Mouse (Mus musculus) spleen, postnatal 4 days (tissue): ENCODE measurements around the gene Plxna4.
"Not testable (repeated sequence)": the region's sequence is repeated elsewhere in the genome, so short reads cannot be mapped to it uniquely, and the experiment has no call there.

ENCODE experiments used
- DNase-seq, 2 experiments: peaks; one replicate each; pipeline ENCODE4 v3.0.0; 2022; ENCODE audit warnings: low spot score in 2 of 2

The Plxna4 gene

DNA sequence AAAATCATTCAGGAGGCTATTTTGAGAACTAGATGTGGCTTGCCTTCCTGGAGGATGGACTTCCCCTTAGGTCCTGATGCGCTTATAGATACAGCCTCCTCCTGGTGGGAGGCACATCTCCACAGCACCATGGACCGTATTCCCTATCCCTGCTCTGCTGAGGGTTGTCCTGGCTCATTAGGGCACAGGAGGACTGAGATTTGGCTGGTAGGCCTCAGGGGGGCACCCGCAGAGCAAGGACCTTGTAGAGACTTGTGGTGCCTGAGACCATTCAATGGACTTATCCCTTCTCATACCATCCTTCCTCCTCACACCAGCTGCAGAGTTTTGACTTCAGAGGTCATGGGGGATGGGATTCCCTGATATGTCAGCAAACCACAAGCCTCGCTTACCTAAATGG, 47.8 kb downstream of the Plxna4 start:
- DNase-seq = no peak

DNA sequence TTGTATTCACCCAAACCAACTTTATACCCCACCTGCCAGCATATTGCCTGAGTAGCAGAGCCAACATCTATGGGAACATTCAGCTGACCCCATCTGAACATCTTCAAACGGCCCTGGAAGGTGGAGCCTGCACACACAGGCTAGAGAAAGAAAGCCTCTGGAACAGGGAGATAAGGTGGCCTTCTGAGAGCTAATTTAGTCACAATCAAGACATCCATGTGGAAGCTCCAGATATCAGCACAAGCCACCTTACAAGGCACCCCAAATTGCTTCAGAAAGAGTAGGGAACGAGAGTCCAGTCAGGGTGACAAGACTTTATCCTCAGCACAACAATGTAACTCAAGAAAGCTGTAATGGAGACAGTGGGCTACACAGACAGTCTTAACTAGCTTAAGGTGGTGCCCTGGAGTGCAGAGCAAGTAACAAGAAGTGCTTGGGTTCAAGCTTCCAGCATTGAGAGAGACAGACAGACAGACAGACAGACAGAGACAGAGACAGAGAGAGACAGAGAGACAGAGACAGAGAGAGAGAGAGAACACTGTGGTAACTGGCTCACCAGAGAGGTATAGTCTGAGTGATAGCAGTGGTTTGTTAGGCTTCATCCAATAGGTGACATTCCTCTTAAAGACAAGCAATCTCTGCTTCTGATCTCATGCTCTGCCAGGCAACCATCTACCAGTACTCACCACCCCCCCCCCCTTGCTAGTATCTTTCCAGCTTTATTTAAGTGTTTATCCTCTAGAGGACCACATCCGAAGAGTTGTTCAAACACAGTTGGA, 53.8 kb downstream of the Plxna4 start:
- DNase-seq = no peak

DNA sequence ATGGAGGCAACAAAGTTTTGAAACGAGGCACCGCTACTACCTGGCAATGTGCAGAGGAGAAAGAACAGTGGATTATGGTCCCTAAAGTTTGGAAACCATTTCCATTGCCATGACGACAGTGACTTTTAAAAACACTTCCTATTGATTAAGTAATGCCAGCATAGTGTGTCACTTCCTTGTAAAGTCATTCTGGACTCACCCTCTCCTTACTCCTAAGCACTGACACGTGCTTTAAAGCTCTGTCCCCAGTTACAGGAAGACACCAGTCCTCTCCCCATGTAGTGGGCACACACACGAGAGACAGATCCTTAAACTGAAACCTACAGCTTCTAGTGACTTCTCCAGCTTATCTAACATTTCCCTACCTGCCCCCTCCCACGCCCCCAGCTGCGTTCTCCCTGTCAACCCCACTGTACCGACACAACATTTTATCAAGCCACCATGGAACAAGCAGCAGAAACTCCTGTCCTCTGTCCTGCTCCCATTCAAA, 59.9 kb downstream of the Plxna4 start:
- no peak for DNase-seq

DNA sequence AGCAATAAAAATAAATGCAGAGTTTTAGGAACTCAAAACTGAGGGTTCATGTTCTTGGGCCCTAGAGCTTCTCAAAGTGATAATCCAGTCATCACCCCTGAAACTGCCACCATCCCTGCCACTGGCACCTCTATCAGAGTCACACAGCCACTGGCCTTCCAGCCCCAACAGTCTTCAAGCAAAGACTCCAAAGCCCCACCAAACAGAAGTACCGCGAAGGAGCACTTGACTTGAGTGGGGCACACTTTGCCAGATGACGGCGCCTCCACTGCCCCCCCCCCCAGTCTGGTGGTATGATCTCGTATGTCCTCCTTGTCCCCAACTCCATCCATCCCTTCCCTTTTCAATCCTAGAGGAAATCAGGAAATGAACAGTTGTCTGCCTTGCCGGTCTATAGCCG, 60.5 kb downstream of the Plxna4 start:
- no peak for DNase-seq

DNA sequence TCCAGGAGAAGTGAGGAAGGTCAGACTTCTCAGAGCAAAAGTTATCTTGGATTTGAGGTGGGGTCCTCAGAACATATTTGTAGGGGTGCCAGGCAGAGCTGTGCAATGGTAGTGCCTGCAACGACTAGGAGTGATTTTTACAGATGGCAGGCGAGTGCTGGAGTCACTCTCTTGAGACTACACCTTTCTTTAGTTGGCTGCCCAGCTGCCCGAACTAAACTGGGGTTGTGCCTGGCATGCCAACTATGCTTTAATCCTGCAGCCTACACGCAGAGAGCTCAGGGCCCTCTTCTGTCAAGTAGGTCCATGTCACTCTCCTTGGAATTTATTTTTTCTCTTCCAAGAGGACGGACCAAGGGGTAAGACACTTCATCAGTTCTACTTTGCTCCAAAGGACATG, 61.2 kb downstream of the Plxna4 start:
- DNase-seq = no peak

DNA sequence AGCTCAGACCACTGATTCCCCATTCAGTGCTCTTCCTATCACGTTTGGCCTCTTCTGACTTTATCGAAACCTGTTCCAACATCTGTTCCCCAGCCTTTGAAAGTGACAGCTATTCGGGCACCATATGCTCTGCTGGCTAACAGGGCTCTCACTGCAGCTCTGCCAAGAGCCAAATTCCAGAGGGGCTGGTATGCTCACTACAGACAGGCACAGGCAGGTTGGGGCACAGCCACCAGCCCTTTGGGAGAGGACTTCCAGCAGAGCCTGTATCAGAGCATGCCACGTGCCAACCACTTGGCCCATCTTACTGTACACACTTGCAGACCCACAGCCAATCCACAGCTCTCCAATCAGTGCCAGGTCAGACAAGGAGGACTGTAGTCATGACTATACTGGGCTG, 67.9 kb downstream of the Plxna4 start:
- no peak for DNase-seq

DNA sequence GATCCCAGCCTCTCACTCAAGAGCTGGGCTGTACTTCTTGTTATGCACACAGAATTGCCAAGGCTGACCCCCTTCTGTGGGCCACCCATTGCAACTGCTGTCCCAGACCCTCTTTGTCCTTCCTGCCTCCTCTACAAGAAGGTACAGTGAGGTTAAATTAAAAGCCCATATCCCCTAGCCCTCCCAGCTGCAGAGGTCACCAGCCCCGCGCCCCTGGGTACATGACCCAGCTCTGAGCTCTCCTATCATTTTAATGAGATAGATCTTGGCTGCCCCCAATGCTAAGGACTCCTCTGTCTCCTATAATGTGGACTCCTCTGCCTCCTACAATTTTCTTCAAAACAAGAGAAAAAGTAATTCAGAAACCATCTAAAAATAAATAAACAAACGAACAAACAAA, 69.4 kb downstream of the Plxna4 start:
- no peak for DNase-seq

DNA sequence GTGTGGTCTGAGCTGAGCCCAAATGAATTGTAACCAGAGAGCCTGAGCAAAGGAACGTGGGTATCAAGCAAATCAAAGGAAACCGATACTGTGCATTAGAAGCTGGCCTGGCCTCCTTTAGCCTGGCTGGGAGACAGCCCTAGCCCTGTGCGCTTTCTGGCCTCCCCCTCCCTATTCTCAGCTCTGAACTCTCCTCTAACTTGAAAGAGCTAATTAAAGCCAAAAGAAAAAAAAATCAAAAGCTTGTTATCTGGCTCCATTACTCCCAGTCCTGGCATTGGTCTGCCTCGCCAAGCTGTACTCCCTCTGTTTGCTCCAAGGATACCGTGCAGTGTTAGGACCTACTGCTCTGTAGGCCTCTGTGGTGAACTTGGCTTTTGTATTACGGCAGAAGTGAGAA, 73.9 kb downstream of the Plxna4 start:
- DNase-seq = no peak

DNA sequence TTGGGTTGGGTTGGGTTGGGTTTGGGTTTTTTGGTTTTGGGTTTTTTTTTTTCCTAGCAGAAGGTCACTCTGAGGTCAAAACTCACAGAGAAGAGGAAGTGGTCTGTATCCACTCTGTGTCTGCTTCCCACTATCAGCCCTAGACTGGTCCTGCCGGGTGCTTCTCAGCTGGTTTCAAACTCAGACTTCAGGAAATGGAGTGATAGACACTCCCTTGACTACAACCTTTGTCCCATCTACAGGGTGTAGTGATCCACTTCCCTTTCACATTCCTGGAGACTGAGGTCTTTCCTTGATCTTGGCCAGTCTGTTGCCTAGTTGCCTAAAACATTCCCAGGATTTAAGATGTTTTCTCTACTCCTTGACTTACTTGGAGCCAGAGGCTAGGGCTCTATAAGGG, 76.0 kb downstream of the Plxna4 start:
- DNase-seq = no peak

DNA sequence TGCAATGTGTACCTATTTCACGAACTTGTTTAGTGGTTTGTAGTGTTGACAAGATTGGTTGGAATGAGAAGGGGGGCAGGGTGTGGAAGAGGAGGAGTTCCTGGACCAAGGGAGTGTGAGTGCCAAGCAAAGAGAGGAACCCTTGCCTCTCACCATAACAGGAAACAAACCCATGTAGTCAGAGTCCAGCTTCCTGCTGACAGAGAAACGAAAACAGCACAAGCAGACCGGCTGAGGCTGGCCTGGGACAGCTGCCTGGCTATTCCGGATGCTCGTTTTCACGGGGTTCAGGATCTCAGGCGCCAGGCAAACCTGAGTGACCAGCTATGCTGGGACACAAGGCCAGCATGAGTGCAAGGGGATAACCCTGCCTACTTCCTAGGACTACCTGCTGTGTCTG, 77.1 kb downstream of the Plxna4 start:
- no peak for DNase-seq

DNA sequence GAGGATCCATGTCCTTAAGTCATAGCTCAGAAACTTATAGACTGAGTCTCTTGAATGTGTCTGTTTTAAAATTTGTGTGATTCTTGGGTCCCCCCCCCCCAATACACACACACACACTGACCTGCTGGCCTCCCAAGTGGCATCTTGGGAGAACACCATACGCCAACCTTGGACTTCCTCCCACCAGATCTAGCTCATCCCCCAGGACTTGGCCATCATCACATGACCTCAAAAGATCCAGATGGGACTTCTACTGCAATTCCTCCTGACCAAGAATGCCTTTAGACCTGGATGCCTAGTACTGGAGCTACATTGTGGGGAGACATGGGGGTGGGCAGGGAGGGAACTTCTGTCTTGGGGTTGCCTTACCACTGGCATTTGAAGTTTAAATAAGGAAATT, 77.5 kb downstream of the Plxna4 start:
- DNase-seq = no peak

DNA sequence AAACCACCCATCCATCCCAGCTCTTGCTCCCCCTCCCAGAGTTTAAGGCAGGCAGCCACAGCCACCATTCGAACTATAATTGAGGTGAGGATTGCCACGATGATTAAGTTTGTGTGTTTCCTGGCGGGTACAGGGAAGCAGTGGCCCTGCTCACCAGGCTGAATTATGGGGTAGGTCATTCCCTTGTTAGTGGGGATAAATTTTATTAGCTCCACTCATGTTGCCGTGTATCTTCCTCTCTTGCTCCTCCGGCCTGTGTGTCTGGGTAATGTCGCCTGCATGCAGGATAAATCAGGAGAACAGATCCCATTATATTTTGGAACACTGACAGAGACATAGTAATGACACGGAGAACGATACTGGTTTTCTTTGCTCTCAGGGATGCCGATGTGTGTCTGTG, 78.9 kb downstream of the Plxna4 start:
- no peak for DNase-seq

DNA sequence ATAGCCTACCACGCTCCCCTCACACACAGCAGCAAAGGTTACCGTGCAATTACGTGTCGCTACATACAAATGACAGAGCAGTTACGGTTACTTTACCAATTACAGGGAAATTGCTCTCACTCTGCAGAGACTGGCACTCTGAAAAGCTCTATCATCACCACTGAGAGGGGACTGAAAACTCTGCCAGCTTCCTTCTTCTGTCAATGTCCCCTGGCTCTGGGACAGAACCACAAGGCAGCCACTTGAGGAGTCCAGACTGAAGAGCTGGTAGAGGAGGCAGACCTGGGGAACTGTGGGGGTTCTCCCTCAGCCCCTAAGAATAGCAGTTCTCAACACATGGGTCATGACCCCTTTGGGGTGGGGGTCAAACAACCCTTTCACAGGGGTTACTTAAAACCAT, 83.0 kb downstream of the Plxna4 start:
- DNase-seq = no peak

DNA sequence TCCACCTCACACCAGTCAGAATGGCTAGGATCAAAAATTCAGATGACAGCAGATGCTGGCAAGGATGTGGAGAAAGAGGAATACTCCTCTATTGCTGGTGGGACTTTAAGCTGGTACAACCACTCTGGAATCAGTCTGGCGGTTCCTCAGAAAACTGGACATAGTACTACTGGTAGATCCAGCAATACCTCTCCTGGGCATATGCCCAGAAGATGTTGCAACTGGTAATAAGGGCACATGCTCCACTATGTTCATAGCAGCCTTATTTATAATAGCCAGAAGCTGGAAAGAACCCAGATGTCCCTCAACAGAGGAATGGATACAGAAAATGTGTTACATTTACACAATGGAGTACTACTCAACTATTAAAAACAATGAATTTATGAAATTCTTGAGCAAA, 86.8 kb downstream of the Plxna4 start:
- not testable (repeated sequence) for DNase-seq

DNA sequence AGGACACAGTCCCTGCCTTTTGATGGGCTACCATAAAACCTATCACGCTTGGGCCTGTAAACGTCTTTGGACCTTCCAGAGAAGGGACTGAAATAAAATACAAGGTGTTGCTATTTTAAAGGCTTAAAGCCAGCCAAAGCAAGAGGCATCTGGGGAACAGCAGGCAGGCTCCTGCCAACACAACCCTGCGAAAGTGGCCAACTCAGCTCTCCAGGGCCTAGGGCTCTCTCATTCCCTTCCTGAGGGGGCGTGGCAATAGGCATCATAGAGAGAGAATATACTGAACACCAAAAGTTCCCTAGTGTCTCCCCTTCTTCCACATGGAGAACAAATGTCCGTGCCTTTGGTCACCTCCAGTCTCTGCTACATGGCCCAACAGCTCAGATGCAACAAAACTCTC, 89.9 kb downstream of the Plxna4 start:
- DNase-seq = no peak

DNA sequence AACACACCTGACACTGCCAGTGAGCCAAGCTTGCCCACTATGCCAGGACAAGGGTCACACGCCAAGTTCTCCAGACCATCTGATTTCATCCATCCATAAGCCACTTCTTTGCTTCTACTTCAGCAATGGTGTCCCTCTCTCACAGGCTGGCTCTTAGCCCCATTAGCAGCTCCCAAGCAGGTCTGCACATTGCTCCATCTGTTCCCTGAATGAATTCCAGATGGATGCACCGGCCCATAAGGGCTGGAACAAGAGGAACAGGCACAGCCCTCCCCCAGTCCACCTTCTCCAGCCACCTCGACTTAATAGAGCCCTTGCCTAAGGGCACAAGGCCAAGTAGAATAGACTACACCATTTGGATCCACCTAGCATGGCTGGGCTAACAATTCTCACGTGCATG, 91.9 kb downstream of the Plxna4 start:
- DNase-seq = no peak

DNA sequence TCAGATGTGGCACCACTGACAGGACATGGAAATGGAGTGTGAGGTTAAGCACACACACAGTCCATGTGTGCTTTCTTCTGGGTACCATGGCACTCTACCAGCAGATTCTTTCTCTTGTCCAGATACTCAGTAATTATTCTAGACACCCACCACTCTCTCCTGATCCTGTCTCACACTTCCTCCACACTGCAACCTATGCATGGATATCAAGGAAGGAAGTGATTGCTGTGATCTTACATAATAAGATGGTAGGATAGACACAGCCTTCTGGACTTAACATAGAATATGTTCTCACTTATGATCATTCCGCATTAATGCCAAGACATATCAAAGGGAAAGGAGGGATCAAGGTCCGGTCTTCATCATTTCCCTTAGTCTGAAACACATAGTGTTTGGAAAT, 92.5 kb downstream of the Plxna4 start:
- DNase-seq = no peak

DNA sequence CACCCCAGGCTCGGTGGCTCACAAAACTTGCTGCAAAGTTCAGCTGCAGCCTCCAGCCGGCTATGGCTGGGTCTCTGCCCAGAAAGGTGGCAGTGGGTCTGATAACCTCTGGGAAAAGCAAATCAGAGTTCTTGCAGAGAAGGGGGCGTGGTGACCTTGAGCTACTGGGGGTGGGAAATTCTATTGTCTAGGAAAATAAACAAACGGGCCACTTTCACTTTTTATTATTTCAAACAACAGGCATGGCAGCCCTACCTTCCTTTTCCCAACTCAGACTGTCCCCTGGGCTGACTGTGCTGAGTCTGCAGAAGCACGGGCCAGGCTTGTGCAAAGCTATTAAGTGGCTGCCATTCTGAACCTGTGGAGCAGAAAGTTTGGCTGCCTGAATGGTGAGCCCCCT, 94.4 kb downstream of the Plxna4 start:
- no peak for DNase-seq

DNA sequence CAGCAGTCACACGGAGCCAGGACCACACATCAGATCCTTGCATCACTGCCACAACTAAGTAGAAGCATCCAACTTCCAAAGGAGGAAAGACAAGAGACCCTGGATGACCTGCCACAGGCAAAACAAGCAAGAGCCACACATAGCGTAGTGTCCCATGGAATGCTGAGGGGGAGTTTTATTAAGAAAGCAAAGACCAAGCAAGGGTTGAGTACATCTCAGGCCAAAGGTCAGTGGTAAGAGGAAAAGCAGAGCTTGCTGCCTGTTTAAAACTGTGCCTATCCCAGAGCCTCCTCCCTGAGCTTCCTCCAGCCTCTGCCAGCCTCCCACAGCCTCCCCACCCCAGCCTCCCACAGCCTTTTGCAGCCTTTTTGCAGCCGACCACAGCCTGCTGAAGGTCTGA, 100.9 kb downstream of the Plxna4 start:
- DNase-seq = no peak

DNA sequence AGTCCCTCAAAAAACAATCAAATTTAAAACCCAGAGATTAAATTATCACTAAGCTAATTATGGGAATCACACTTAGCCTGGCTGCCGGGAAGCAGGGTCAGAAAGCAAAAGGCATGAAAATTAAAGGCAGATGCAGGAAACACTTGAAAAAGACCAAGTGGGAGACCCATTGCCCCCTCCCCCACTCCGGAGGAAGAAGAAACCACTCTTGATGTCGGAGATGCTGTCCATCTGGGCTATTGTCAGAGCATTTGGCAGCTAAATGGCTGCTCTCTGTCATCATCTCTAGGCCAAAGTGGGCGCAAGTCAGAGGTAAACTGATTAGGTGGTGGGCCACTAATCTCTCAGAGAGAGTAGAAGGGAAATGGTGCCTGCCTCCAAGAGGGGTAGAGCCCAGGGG, 105.5 kb downstream of the Plxna4 start:
- no peak for DNase-seq

DNA sequence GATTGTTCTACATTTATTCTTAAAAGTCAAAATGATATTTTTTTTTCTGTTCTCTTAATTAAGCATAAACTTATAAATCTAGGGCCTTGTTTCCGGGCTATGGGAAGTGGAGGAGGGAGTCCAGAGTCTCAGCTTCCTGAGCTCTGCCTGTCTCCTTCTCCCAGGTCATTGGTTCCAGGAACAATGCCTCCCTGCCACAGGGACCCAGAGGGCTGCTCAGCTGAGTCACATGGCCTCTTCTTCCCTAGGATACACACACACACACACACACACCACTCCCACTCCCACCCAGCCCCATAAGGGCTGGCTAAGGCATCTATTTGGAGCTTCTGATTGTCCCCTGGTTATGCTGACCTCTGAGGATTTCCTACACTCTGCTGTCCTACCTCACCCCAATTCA, 107.3 kb downstream of the Plxna4 start:
- no peak for DNase-seq

DNA sequence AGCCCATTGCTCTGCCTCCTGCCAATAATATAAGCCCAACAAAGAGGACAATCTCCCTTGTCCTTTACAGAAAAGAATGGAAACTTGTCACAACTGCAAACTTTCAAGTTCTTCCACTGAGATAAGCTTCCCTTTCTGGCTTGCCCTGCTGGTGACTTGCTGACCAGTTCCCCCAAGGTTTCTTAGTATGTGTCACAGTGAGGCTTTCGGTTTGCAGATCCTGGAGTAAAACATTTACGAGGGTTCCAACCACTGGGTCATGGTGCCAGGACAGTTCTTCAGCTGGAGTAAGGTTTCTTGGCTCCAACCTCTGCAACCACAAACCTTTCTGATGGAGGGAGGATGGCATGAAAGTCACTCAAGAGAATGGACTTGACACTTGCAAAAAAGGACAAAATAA, 108.2 kb downstream of the Plxna4 start:
- no peak for DNase-seq

DNA sequence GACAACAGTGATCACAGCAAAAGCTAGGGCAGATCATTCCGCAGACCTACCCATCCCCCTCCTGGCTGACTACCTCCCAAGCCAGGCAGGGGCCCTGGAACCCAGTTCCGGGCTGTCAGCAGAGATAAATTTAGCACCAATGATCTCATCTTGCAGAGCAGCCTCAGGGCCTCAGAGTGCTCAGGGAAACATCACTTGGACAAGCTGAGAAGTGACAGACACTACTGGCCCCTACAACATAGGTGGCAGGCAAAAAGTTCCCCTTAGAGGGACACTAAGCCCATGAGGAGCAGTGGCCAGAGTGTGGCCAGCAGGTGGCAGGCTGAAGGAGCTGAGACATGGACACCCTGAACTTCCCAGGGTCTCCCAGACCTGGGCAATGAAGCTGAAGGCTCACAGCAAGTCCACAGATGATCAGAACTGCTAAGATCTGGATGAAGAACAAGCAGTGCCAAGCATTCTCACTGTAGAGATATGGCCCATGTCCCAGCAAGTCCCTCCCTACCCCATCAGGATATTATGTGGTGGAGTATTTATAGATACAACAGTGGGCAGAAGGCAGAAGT, 108.7 kb downstream of the Plxna4 start:
- DNase-seq = no peak

DNA sequence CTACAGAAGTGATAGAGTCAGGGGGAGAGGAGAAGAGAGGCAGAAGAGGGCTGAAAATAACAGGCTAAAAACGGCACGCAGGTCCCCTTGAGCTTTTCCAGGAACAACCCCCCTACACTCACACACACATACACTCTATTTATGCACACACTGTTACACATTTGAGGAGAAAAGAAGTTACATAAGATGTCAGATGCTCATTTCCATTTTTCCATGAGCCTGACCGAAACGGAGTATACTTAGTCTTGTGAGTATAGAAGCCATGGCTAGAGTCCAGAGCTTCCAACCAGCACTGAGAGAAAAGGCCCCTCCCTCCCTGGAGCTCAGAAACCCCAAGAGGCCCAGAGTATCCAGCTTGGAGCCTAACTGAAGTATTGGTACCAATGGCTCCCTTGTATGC, 112.0 kb downstream of the Plxna4 start:
- DNase-seq = no peak
